Mouse (Mus musculus): ENCODE results near the gene Fam227b.

The Fam227b gene

DNA sequence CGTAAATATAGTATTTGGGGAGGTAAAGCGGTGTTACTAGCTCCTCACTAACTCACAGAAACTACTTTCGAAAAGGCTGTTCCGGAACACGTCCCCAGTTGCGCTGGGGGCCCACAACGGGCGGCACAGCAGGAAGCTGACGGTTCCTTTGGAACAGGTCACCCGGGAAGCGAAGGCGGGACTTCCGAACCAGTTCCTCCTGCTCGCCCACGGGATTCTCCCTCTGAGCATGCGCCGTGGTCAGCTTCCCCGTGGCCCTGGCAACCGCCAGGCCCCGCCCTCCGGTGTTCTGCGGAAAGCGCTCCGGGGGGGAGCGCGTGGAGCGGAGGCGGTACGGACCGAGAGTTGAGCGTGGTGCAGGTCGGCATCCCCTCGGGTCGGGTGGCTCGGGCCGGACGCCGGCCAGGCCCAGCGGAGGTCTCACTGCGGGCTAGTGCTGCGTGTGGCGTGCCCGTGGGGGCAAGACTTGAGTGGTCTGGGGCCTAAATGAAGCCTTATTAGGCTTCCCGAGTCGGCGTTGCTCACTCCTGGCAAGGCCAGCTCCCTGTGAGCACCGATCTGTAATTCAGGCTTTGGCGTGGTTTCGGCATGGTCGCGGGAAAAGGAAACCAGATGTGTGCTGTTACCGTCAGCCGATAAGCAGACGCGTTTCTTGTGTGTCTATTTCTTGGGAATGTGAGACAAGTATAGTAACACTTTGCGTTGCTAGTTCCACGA, at the start of gene Fam227b, which contains the start of gene Dtwd1:
TSS of gene Fam227b (minus strand) at position 150 of the 717 bp plus-strand sequence.
TSS of gene Dtwd1 (plus strand) at position 287 of the 717 bp plus-strand sequence.
- ChIA-PET CTCF (interaction anchor here in 1 of 4 experiments (0.6 kb wide), 1 partner anchor 1078 kb away, joined by 5 read pairs; no protein-coding TSS in a partner anchor), POLR2A (interaction anchor here in 3 of 4 experiments (0.6 to 2.0 kb wide), 13 partner anchors 8 to 1247 kb away, joined by 3 to 9 read pairs (median 3); partner anchors contain the start of genes Cep152 (in 1 of the 3), Cops2 (in 1 of the 3), Galk2 (in 1 of the 3) and Secisbp2l (in 1 of the 3))

DNA sequence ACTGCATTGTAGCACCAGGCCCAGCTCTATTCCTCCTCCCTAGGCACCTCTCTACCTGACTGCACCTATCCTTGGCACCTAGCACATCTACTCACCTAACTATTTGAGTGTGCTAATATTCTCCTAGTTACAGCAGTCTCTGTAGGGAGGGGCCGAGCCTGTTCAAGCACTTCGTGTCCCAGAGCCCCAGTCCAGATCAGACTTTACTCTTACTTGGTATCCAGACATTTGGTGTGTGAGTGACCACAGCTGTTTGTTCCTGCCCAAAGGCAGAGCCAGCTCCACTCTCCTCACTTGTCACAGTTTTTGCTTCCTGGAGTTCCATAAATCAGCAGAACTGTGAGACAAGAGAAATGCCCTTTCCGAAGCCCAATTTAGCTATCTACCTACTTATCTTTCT, 47.2 kb upstream of the Fam227b start:
- POLR2A ChIA-PET: no interaction called here
- CTCF ChIA-PET: interaction anchor here in 1 of 4 experiments (0.7 kb wide), 1 partner anchor 706 kb away, joined by 4 read pairs; no protein-coding TSS in a partner anchor

DNA sequence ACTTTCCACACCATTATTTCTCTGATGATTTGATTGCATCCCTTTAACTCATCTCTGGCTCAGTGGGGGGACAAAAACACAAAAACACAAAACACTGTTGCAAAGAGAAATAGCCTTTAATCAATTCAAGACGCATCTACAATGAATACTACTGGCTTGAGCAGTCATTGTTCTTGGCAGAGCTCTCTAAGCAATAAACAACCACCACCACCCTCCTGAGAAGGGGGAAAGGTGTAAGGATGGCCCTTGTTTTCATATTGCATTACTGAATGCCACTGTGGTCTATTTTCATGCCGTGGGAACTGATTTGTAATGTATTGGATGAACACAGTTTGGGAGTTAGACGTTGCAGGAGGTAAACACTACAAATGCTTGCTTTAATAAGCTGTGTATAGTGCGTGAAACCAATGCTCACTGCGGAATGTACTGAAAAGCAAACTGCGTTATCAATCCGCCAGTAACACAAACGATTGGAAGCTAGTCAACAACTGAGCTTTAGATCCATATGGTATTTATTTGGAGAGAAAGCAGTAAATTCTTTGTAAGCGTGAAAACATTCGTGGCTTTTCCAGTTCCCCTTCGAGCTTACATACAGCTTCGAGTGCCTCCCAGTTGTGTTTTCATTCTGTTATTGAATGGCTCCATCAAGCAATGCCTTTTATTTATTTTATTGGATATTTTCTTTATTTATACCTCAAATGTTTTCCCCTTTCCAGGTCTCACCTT, 44.0 kb upstream of the Fam227b start:
- POLR2A ChIA-PET: no interaction called here
- CTCF ChIA-PET: interaction anchor here in 1 of 4 experiments (0.6 kb wide), 2 partner anchors 322 to 670 kb away, joined by 3 to 8 read pairs; no protein-coding TSS in a partner anchor

DNA sequence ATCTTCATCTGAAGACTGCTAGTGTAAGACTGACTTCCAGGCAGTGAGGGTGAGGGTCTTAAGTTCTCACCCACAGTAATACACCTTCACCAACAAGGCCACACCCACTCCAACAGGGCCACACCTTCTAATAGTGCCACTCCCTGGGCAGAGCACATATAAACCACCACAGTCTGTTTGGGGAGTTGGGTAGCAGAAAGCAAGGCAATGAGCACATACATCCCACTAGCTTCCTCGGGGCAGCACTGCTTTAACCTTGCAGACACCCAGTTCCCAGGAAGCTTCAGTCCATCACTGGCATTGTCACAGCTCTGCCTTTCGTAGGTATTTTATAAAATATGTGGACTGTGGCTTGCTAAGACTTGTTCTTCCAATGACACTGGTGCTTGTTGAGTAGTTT, 40.3 kb upstream of the Fam227b start:
- ChIA-PET CTCF (no interaction called here), POLR2A (no interaction called here)

GRCm38 (mm10) chr2:126191306-126191705, 39.5 kb upstream of the Fam227b start:
- CTCF ChIA-PET: no interaction called here
- POLR2A ChIA-PET: no interaction called here

- ChIA-PET POLR2A (interaction anchor here in 1 of 4 experiments (1.6 kb wide), 1 partner anchor 20 kb away, joined by 3 read pairs; the partner anchor contains the start of genes Dtwd1 and Fam227b), CTCF (no interaction called here)
These were observed 19.6 kb upstream of the Fam227b start for GRCm38 (mm10) chr2:126171427-126171826.

- POLR2A ChIA-PET: no interaction called here
- CTCF ChIA-PET: no interaction called here
These were observed 15.2 kb upstream of the Fam227b start for GRCm38 (mm10) chr2:126166848-126167617.

DNA sequence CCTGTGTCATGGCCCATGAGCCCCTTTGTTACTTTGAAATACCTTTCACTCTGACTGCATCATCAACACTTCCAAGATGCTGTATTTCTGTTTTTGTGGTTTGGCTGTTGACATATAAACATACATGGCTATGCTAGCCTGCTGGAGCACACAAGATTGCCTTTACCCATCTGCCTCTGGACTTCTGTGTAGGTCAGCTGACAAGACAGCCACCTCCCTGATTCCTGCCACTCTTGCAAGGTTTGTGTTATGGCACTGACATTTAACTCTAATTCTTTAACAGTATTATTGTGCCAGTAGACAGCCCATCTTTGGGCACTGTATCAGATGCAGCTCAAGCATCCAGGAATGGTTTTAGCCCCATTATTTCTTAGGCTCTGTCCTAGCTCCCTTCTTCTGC, 14.5 kb upstream of the Fam227b start:
- POLR2A ChIA-PET: no interaction called here
- CTCF ChIA-PET: no interaction called here

- CTCF ChIA-PET: no interaction called here
These were observed 13.6 kb upstream of the Fam227b start for GRCm38 (mm10) chr2:126165277-126166018.

GRCm38 (mm10) chr2:126147723-126148122, 4.1 kb downstream of the Fam227b start:
- CTCF ChIA-PET: no interaction called here
- POLR2A ChIA-PET: no interaction called here

More at GRCm38 (mm10) chr2:126165277-126166018, 13.6 kb upstream of the Fam227b start:
- POLR2A ChIA-PET: no interaction called here

- ChIA-PET CTCF (no interaction called here), POLR2A (no interaction called here)
These were observed 57.2 kb downstream of the Fam227b start for GRCm38 (mm10) chr2:126094616-126095015.

DNA sequence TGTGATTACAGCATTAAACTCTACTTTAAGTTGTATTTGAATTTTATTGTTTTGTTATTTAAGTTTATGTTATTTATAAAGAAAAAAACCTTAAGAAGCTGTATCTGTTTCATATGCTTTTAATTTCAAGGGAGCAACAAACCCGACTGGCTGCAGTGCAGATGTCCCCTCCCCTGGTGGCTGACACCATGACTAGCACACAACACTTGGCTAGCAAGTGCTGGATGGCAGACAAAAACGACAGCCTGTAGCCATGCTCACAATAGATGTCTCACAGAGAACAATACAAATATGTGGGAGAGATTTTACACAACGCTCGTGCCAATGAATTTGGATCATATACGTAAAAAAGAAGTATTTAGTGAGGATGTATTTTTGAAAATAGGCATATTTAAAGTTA, 61.4 kb downstream of the Fam227b start:
- CTCF ChIA-PET: no interaction called here
- POLR2A ChIA-PET: no interaction called here

GRCm38 (mm10) chr2:126086187-126086586, 65.6 kb downstream of the Fam227b start:
- ChIA-PET CTCF (no interaction called here), POLR2A (no interaction called here)

DNA sequence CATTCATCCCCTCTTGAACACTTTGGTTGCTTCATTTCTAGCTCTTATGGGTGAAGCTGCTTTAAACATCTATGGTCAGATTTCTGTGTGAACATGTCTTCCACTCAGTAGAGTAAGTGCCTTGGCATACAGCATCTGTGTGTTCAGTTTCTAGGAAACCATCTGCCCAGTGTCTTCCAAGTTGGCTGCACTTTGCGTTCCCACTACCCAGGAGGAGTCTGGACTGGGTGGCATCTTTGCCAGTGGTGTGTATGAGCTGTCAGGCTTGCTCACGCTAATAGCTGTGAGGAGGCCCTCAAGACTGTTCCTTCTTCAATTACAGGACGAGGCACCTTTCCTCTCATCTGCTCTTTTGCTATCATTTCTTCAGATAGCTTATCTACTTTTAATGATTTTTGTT, 67.5 kb downstream of the Fam227b start:
- ChIA-PET CTCF (no interaction called here), POLR2A (no interaction called here)

DNA sequence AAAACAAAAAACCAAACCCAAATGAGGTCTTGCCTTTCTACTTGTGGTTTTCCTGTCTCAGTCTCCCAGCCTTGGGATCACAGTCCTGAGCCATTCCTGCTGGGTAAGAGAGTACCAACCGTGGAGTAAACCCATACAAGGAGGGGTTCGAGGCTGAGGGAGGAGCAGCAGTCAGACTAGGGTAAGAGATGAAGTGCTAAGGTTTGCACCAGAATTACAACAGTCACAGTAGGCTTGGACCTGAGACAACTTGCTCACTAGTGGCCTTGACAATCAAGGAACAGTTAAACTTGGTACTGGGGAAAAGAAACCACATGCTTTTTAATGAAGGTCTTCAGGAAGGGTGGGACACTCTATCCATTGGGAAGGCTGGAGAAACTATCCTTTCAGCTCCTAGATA, 72.7 kb downstream of the Fam227b start:
- POLR2A ChIA-PET: no interaction called here
- CTCF ChIA-PET: interaction anchor here in 1 of 4 experiments (0.7 kb wide), 1 partner anchor 13 kb away, joined by 5 read pairs; no protein-coding TSS in a partner anchor

- ChIA-PET CTCF (interaction anchor here in 1 of 4 experiments (0.5 kb wide), 1 partner anchor 521 kb away, joined by 3 read pairs; no protein-coding TSS in a partner anchor), POLR2A (interaction anchor here in 1 of 4 experiments (0.6 kb wide), 1 partner anchor 352 kb away, joined by 3 read pairs; no protein-coding TSS in a partner anchor)
These were observed 75.3 kb downstream of the Fam227b start for GRCm38 (mm10) chr2:126076506-126076905.

- ChIA-PET POLR2A (no interaction called here), CTCF (no interaction called here)
These were observed 78.1 kb downstream of the Fam227b start for GRCm38 (mm10) chr2:126073744-126074143.

GRCm38 (mm10) chr2:126069740-126070139, 82.1 kb downstream of the Fam227b start:
- ChIA-PET POLR2A (no interaction called here), CTCF (no interaction called here)

GRCm38 (mm10) chr2:126065303-126065856, 86.4 kb downstream of the Fam227b start:
- ChIA-PET CTCF (interaction anchor here in 1 of 4 experiments (0.6 kb wide), 1 partner anchor 14 kb away, joined by 5 read pairs; no protein-coding TSS in a partner anchor), POLR2A (no interaction called here)

All from embryonic stem cell, embryonic (primary cell).